Mouse (Mus musculus) spleen, adult 12 weeks (tissue): ENCODE measurements around the gene Wscd2.

Experiments used
- DNase-seq: peaks from one replicate; pipeline ENCODE4 v3.0.0; 2022; ENCODE audit warnings: low spot score

Wscd2 gene

GRCm38 (mm10) chr5:113485584-113486162, 4.5 kb upstream of the Wscd2 start:
- no peak for DNase-seq

GRCm38 (mm10) chr5:113487879-113488278, 2.3 kb upstream of the Wscd2 start:
- no peak for DNase-seq

GRCm38 (mm10) chr5:113489617-113490016, 516 bp upstream of the Wscd2 start:
- DNase-seq: no peak

GRCm38 (mm10) chr5:113490467-113491260, 531 bp downstream of the Wscd2 start:
- DNase-seq: no peak

- no peak for DNase-seq
These were observed 1.4 kb downstream of the Wscd2 start for GRCm38 (mm10) chr5:113491552-113491951.

- DNase-seq: no peak
These were observed 1.9 kb downstream of the Wscd2 start for GRCm38 (mm10) chr5:113491988-113492387.

GRCm38 (mm10) chr5:113492417-113493035, 2.4 kb downstream of the Wscd2 start:
- no peak for DNase-seq

- DNase-seq: no peak
These were observed 3.9 kb downstream of the Wscd2 start for GRCm38 (mm10) chr5:113493997-113494396.

- no peak for DNase-seq
These were observed 6.8 kb downstream of the Wscd2 start for GRCm38 (mm10) chr5:113496926-113497325.

- no peak for DNase-seq
These were observed 9.3 kb downstream of the Wscd2 start for GRCm38 (mm10) chr5:113499421-113499820.

- no peak for DNase-seq
These were observed 13.1 kb downstream of the Wscd2 start for GRCm38 (mm10) chr5:113503276-113503675.

- no peak for DNase-seq
These were observed 14.5 kb downstream of the Wscd2 start for GRCm38 (mm10) chr5:113504654-113505053.

GRCm38 (mm10) chr5:113506065-113506464, 15.9 kb downstream of the Wscd2 start:
- DNase-seq: no peak

GRCm38 (mm10) chr5:113506779-113507178, 16.6 kb downstream of the Wscd2 start:
- no peak for DNase-seq

- DNase-seq: no peak
These were observed 19.0 kb downstream of the Wscd2 start for GRCm38 (mm10) chr5:113509167-113509566.

- DNase-seq: no peak
These were observed 23.5 kb downstream of the Wscd2 start for GRCm38 (mm10) chr5:113513640-113514039.

- no peak for DNase-seq
These were observed 23.9 kb downstream of the Wscd2 start for GRCm38 (mm10) chr5:113514062-113514461.

- no peak for DNase-seq
These were observed 26.2 kb downstream of the Wscd2 start for GRCm38 (mm10) chr5:113516119-113516872.

- no peak for DNase-seq
These were observed 26.8 kb downstream of the Wscd2 start for GRCm38 (mm10) chr5:113516873-113517336.

- DNase-seq: no peak
These were observed 27.3 kb downstream of the Wscd2 start for GRCm38 (mm10) chr5:113517387-113517786.

GRCm38 (mm10) chr5:113521037-113521436, 30.9 kb downstream of the Wscd2 start:
- no peak for DNase-seq

- DNase-seq: no peak
These were observed 48.7 kb downstream of the Wscd2 start for GRCm38 (mm10) chr5:113538826-113539225.
